Mouse (Mus musculus) lung, postnatal 0 days (tissue): ENCODE measurements at regions not wholly inside any gene's neighbourhood (a gene's known extent, or its start where the extent isn't known, plus 50 kb on each side); places are given as distances from the start of the nearest gene placed in this dataset.
"Not testable (repeated sequence)": the region's sequence is repeated elsewhere in the genome, so short reads cannot be mapped to it uniquely, and the experiment has no call there.

Experiments
- CTCF ChIP-seq: IDR thresholded peaks from 2 replicates; pipeline ENCODE4 v1.5.1; 2016; ENCODE audit warnings: antibody characterized with exemption, mild to moderate bottlenecking
- EP300 ChIP-seq: IDR thresholded peaks from 2 replicates; pipeline ENCODE4 v1.6.1; 2016; ENCODE audit warnings: antibody characterized with exemption, mild to moderate bottlenecking, control low read depth

DNA sequence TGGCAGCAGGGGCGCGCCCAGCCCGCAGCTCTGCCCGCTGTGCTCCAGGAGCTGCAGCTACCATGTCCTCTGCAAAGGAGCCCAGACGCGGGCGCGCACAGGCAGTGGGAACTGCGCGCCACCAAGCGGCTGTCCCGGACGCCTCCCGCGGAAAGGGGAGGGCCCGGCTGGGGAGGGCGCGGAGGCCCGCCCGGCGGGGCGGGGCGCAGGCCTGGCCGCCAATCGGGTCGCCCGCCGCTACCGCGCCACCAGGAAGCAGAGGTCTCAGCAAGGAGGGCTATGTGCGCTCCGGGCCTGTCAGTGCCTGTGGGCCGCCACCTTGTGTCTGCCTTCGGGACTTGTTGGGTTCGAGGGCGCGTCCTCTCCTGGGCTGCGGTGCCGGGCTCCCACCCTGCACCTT is 367.0 kb upstream of the Ywhaq start:
- TF ChIP-seq CTCF, EP300: not testable (repeated sequence)
